Mouse (Mus musculus): Measurements from ENCODE around the gene Cbln3. TPM values are rescaled to one million over a fixed set of nuclear protein-coding genes. Genes with fewer than 3 reads are reported as not detected.

Gene Cbln3
- total and polyA plus RNA-seq, 2 experiments from 2014 or later: 0.43 to 0.66 TPM

DNA sequence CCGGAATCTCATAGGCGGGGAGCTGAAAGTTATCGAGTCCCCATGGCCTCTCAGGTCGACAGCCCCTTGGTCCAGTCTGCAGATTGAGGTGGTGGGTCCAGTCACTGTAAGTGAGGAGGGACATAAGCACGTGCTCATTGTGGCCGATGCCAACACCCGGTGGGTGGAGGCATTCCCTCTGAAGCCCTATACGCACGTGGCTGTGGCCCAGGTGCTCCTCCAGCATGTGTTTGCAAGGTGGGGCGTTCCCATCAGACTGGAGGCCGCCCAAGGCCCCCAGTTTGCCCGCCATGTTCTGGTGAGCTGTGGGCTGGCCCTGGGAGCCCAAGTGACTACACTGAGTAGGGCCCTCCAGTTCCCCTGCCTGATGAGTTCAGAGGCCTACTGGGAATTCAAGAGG lies 12.2 kb downstream of the Cbln3 start:
- no peak overlapping the region for H3K4me3 ChIP-seq (ENCODE audit: low read depth, low read length)
- no peaks in the 10 kb centered on the region for H3K27me3 ChIP-seq (ENCODE audit: insufficient read depth, low read length)
- no peaks in the 10 kb centered on the region for H3K9me3 ChIP-seq (ENCODE audit: low read length)
- TF ChIP-seq CTCF (IDR thresholded peaks at IDR 0.05): no peak
- WGBS: 91% methylated on average over 12 of the region's 12 CpGs
- H3K9ac ChIP-seq (replicated peaks; ENCODE audit: low read length, poor library complexity, severe bottlenecking): no peak overlapping the region
- peaks cover 49% of the 10 kb centered on the region for H3K36me3 ChIP-seq (ENCODE audit: insufficient read depth, low read length)
- no peak overlapping the region for H3K4me2 ChIP-seq (ENCODE audit: low read depth, low read length, poor library complexity, severe bottlenecking)
- no peaks in the 10 kb centered on the region for H3K4me1 ChIP-seq (ENCODE audit: insufficient read depth, low read length)
- no peak for DNase-seq (ENCODE audit: low spot score)
- ATAC-seq (ENCODE audit: low FRiP score): no peak
- no peak overlapping the region for H3K27ac ChIP-seq (ENCODE audit: low read depth, low read length)

DNA sequence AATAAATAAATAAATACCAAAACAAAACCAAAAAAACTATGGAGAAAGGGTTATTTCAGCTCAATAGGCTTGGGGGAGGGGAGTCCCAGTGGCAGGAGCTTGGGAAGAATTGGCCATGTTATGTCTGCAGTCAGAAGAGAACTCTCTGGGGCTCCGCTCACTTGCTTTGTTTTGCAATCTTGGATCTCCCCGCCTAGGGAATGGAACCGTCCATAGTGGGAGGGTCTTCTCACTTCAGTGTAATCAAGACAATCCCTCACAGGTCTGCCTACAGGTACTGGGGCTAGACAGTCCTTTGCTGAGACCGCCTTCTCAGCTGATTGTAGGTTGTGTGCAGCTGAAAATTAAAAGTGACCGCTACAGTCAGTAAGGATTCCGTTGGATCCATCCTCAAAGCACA lies 14.7 kb downstream of the Cbln3 start:
- no peak for TF ChIP-seq CTCF (IDR thresholded peaks at IDR 0.05)
- H3K4me2 ChIP-seq (ENCODE audit: low read depth, low read length, poor library complexity, severe bottlenecking): no peak overlapping the region
- no peak overlapping the region for H3K9ac ChIP-seq (replicated peaks; ENCODE audit: low read length, poor library complexity, severe bottlenecking)
- DNase-seq (ENCODE audit: low spot score) (no peak), ATAC-seq (ENCODE audit: low FRiP score) (no peak)
- peaks cover 70% of the 10 kb centered on the region for H3K36me3 ChIP-seq (ENCODE audit: insufficient read depth, low read length)
- WGBS: 96% methylated on average over 6 of the region's 6 CpGs
- no peaks in the 10 kb centered on the region for H3K9me3 ChIP-seq (ENCODE audit: low read length)
- no peaks in the 10 kb centered on the region for H3K27me3 ChIP-seq (ENCODE audit: insufficient read depth, low read length)
- no peaks in the 10 kb centered on the region for H3K4me1 ChIP-seq (ENCODE audit: insufficient read depth, low read length)
- no peak overlapping the region for H3K27ac ChIP-seq (ENCODE audit: low read depth, low read length)
- no peak overlapping the region for H3K4me3 ChIP-seq (ENCODE audit: low read depth, low read length)

DNA sequence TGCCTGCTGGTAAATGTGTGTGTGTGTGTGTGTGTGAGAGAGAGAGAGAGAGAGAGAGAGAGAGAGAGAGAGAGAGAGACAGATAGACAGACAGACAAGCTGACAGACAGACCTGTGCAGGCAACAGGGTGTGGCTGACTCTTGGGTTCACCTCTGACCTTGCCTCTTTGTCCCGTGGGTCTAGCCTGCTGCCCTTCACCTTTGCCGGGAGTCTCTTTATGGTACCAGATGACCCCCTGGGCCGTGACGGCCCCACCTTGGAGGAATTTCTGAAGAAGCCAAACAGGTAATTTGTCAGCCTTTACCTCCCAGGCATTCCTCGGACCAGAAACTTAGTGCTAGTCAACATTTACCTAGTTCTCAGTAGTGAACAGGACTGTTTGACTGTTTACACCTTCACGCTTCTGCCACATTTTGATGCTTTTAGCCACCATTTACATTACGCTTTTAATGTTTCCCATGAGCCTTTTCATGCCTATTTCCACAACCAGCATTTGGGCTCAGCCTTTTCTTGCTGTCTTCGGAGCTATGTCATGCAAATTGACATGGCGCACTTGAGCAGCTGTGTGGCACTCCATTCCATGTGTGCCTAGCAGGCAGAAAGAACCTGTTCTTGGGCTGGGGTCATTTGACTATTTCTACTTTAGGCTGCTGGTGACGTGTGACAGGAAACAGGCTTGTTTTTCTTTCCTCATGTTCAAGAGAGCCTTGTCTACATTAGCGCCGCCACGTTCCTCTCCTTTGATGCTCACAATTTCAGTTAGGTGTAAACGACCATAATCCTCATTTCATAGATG lies 15.8 kb downstream of the Cbln3 start:
- no peak overlapping the region for H3K4me2 ChIP-seq (ENCODE audit: low read depth, low read length, poor library complexity, severe bottlenecking)

GRCm38 (mm10) chr14:55866962-55867361 lies 17.2 kb downstream of the Cbln3 start:
- DNase-seq (ENCODE audit: low spot score) (peak; percentile 62), ATAC-seq (ENCODE audit: low FRiP score) (no peak)
- Histone ChIP-seq H3K9ac (replicated peaks; ENCODE audit: low read length, poor library complexity, severe bottlenecking) (no peak overlapping the region), H3K36me3 (ENCODE audit: insufficient read depth, low read length) (peaks cover 67% of the 10 kb centered on the region), H3K9me3 (ENCODE audit: low read length) (no peaks in the 10 kb centered on the region), H3K4me2 (ENCODE audit: low read depth, low read length, poor library complexity, severe bottlenecking) (no peak overlapping the region), H3K4me1 (ENCODE audit: insufficient read depth, low read length) (peaks cover 3% of the 10 kb centered on the region; the same call in 1 of the 2 replicates), H3K27ac (ENCODE audit: low read depth, low read length) (no peak overlapping the region), H3K4me3 (ENCODE audit: low read depth, low read length) (no peak overlapping the region), H3K27me3 (ENCODE audit: insufficient read depth, low read length) (no peaks in the 10 kb centered on the region)
- 41% methylated on average over 4 of the region's 4 CpGs for WGBS
- TF ChIP-seq CTCF (IDR thresholded peaks at IDR 0.05): peak; percentile 88

More for the DNA sequence above, 15.8 kb downstream of the Cbln3 start:
- H3K36me3 ChIP-seq (ENCODE audit: insufficient read depth, low read length): peaks cover 78% of the 10 kb centered on the region
- no peaks in the 10 kb centered on the region for H3K4me1 ChIP-seq (ENCODE audit: insufficient read depth, low read length)
- DNase-seq (ENCODE audit: low spot score) (no peak), ATAC-seq (ENCODE audit: low FRiP score) (no peak)
- no peak for TF ChIP-seq CTCF (IDR thresholded peaks at IDR 0.05)
- WGBS: 91% methylated on average over 14 of the region's 14 CpGs
- H3K4me3 ChIP-seq (ENCODE audit: low read depth, low read length): no peak overlapping the region
- H3K9ac ChIP-seq (replicated peaks; ENCODE audit: low read length, poor library complexity, severe bottlenecking): no peak overlapping the region
- H3K27ac ChIP-seq (ENCODE audit: low read depth, low read length): no peak overlapping the region
- H3K9me3 ChIP-seq (ENCODE audit: low read length): no peaks in the 10 kb centered on the region
- no peaks in the 10 kb centered on the region for H3K27me3 ChIP-seq (ENCODE audit: insufficient read depth, low read length)

- 25% methylated on average over 7 of the region's 7 CpGs for WGBS
- Histone ChIP-seq H3K9me3 (ENCODE audit: low read length) (no peaks in the 10 kb centered on the region), H3K4me1 (ENCODE audit: insufficient read depth, low read length) (peaks cover 3% of the 10 kb centered on the region; the same call in 1 of the 2 replicates), H3K27me3 (ENCODE audit: insufficient read depth, low read length) (no peaks in the 10 kb centered on the region), H3K4me2 (ENCODE audit: low read depth, low read length, poor library complexity, severe bottlenecking) (no peak overlapping the region), H3K27ac (ENCODE audit: low read depth, low read length) (no peak overlapping the region), H3K4me3 (ENCODE audit: low read depth, low read length) (no peak overlapping the region), H3K36me3 (ENCODE audit: insufficient read depth, low read length) (peaks cover 44% of the 10 kb centered on the region), H3K9ac (replicated peaks; ENCODE audit: low read length, poor library complexity, severe bottlenecking) (no peak overlapping the region)
- TF ChIP-seq CTCF (IDR thresholded peaks at IDR 0.05): peak; percentile 87
- ATAC-seq (ENCODE audit: low FRiP score) (no peak), DNase-seq (ENCODE audit: low spot score) (peak; percentile 70)
Measured at GRCm38 (mm10) chr14:55863773-55864172, 20.4 kb downstream of the Cbln3 start.

DNA sequence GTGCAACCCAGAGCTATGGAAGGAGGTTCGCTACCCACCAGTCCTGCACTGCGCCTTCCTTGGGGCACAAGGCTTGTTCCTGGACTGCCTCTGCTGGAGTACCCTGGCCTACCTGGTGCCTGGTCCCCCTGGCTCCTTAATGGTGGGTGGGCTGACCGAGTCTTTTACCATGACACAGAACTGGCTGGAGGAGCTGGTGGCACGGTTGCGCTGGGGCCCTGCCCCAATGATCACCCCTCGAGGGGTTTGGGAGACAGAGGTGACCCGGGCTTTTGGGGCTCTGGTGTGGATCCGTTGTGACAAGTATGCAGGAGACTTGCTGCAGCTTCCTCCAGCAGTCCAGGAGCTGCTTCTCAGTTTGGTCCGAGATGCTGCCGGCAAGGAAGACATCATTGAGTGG lies 21.2 kb downstream of the Cbln3 start:
- 95% methylated on average over 10 of the region's 10 CpGs for WGBS
- Histone ChIP-seq H3K9ac (replicated peaks; ENCODE audit: low read length, poor library complexity, severe bottlenecking) (no peak overlapping the region), H3K27ac (ENCODE audit: low read depth, low read length) (no peak overlapping the region), H3K36me3 (ENCODE audit: insufficient read depth, low read length) (peaks cover 36% of the 10 kb centered on the region), H3K4me3 (ENCODE audit: low read depth, low read length) (no peak overlapping the region), H3K4me2 (ENCODE audit: low read depth, low read length, poor library complexity, severe bottlenecking) (no peak overlapping the region), H3K4me1 (ENCODE audit: insufficient read depth, low read length) (peaks cover 5% of the 10 kb centered on the region; the same call in 1 of the 2 replicates), H3K9me3 (ENCODE audit: low read length) (no peaks in the 10 kb centered on the region), H3K27me3 (ENCODE audit: insufficient read depth, low read length) (no peaks in the 10 kb centered on the region)
- no peak for TF ChIP-seq CTCF (IDR thresholded peaks at IDR 0.05)
- no peak for DNase-seq (ENCODE audit: low spot score)
- no peak for ATAC-seq (ENCODE audit: low FRiP score)
